Mouse (Mus musculus): Measurements from ENCODE around the gene Syt2.

DNA sequence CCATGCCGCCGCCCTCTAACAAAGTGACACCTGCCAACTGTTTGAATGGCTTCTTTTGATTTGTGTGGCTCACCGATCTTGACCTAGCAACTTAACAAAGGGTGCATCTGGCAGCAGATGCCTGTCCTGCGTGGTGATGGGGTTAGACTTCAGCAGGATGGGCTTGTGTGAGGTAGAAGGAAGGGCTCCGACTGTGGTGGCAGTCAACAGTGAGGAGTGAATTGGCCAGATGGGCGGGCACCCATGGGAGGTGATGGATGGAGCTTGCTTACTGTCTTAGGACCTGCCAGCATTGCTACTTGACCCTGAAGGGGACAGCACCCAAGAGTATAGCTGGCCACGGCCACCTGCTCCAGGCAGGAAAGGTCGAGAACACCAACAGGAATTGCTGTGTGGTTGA lies 67.7 kb downstream of the Syt2 start:
- TF ChIP-seq POLR2A (IDR thresholded peaks at IDR 0.05; ENCODE audit: control insufficient read depth, extremely low read depth, insufficient read depth, low read length, poor library complexity) (no peak), CTCF (IDR thresholded peaks at IDR 0.05; ENCODE audit: borderline replicate concordance, control insufficient read depth, extremely low read depth, insufficient read depth, low read length, poor library complexity) (no peak)
